Mouse (Mus musculus) embryonic facial prominence, embryonic 13.5 days (tissue): ENCODE results near the gene Adamts12. TPM values are rescaled to one million over a fixed set of nuclear protein-coding genes. Genes with fewer than 3 reads are reported as not detected.

ENCODE experiments used
- ATAC-seq: fragments of 200-750 bp; cut with Nextera tagmentation; 2 replicates; pipeline ENCODE4 v1.8.0; 2017; ENCODE audit warnings: low read depth; ENCODE audit not compliant: insufficient number of reproducible peaks, insufficient read depth, low FRiP score, low TSS enrichment
- H3K27ac ChIP-seq: fragments of 300-500 bp; sonication (generic); 2 replicates; pipeline ENCODE4 v1.5.1; 2015; ENCODE audit warnings: moderate library complexity, mild to moderate bottlenecking, inconsistent platforms
- H3K27me3 ChIP-seq: fragments of 300-500 bp; sonication (generic); 2 replicates; pipeline ENCODE4 v1.6.1; 2015; ENCODE audit warnings: mild to moderate bottlenecking, inconsistent platforms
- H3K36me3 ChIP-seq: fragments of 300-500 bp; sonication (generic); 2 replicates; pipeline ENCODE4 v1.6.1; 2015; ENCODE audit warnings: mild to moderate bottlenecking, inconsistent platforms
- H3K4me1 ChIP-seq: fragments of 300-500 bp; sonication (generic); 2 replicates; pipeline ENCODE4 v1.6.1; 2015; ENCODE audit warnings: inconsistent platforms
- H3K4me2 ChIP-seq: fragments of 300-500 bp; sonication (generic); 2 replicates; pipeline ENCODE4 v1.6.1; 2015; ENCODE audit warnings: moderate library complexity, mild to moderate bottlenecking, inconsistent platforms
- H3K4me3 ChIP-seq: fragments of 300-500 bp; sonication (generic); 2 replicates; pipeline ENCODE4 v1.5.1; 2015; ENCODE audit warnings: mild to moderate bottlenecking, inconsistent platforms
- H3K9ac ChIP-seq: fragments of 300-500 bp; sonication (generic); 2 replicates; pipeline ENCODE4 v1.6.1; 2015; ENCODE audit warnings: mild to moderate bottlenecking, inconsistent platforms
- H3K9me3 ChIP-seq: fragments of 300-500 bp; sonication (generic); 2 replicates; pipeline ENCODE4 v1.6.1; 2016; ENCODE audit warnings: inconsistent platforms
- WGBS: fragments of 180-500 bp; shearing (Covaris S2); methylation state at CpG from one replicate; pipeline ENCODE4 v1.1.7; 2015; ENCODE audit warnings: mixed read lengths; 5-methylcytosine and 5-hydroxymethylcytosine counted together
- polyA plus RNA-seq: library from polyadenylated mRNA; unstranded; fragments of >200 nt; fragmentation: Nextera tagmentation; extraction: Ambion mirVana; gene quantifications from 2 replicates; pipeline ENCODE4 v1.2.1, GENCODE M21; 2015

Gene Adamts12
- polyA plus RNA-seq, 1 experiment from 2014 or later = 6.6 TPM

DNA sequence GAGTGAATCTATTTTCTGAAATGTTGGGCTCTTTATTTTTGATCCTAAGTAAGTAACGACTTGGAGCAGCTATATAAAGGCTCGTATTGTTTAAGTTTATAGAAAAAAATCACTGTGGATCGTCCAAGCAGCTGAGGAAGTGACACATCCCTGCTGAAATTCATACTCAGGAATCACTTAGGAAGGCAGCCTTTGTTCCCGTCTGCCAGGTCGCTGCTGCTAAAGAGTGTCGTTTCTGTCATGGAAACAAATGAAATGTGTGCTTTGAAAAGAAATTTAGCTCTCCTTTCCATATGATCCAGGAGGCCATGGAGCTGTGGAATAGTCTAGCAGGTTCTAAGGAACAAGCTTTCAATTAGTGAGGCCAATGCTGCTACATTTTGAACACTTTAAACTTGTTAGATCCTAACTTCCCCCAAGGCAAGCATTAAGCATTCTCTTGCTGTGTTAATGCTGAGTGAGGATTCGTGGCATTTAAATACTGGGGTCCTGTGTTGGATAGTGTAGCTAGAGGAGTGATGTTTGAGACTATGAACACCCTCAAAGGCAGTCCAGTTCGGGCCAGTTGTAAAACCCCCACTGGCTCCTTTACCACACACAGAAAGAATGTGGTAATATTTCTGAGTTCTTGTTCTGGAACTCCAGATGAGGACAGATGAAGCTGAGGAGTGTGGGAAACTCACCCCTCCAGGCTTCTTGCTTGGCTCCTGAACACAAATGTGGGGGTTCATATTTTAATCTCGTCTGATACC is 19.8 kb downstream of the Adamts12 start:
- H3K36me3 ChIP-seq = no peaks in the 10 kb centered on the region
- no peaks in the 10 kb centered on the region for H3K9me3 ChIP-seq
- WGBS = 17% methylated on average over 9 of the region's 9 CpGs
- peak overlapping the region; percentile 66 for H3K27ac ChIP-seq
- no peak overlapping the region for H3K4me2 ChIP-seq
- H3K4me3 ChIP-seq = no peak overlapping the region
- H3K4me1 ChIP-seq = peaks cover 12% of the 10 kb centered on the region
- ATAC-seq = no peak
- no peak overlapping the region for H3K9ac ChIP-seq
- H3K27me3 ChIP-seq = no peaks in the 10 kb centered on the region

DNA sequence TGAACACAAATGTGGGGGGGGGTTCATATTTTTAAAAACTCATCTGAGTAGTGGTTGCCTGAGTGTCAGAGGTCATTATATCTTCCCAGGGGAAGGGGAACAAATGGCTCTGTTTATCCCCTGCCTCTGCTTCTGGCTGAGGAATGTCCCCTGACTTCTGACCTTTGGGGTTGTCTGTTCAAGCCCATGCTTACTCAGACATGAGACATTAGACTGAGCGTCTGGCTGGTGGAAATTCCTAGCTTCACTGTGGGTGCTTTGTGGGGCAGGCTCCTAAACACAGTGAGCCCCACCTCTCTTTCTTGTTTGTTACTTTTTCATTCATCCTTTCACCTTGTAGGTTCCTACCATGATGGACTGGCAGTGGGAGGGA is 20.4 kb downstream of the Adamts12 start:
- no peaks in the 10 kb centered on the region for H3K36me3 ChIP-seq
- H3K4me1 ChIP-seq = peaks cover 12% of the 10 kb centered on the region
- no peak overlapping the region for H3K9ac ChIP-seq
- H3K4me2 ChIP-seq = no peak overlapping the region
- no peak for ATAC-seq
- H3K9me3 ChIP-seq = no peaks in the 10 kb centered on the region
- WGBS = 44% methylated on average over 1 of the region's 1 CpGs
- no peaks in the 10 kb centered on the region for H3K27me3 ChIP-seq
- 0 out of 2 replicates have a peak overlapping the region, but pooled peaks have one; percentile 66 for H3K27ac ChIP-seq
- no peak overlapping the region for H3K4me3 ChIP-seq

DNA sequence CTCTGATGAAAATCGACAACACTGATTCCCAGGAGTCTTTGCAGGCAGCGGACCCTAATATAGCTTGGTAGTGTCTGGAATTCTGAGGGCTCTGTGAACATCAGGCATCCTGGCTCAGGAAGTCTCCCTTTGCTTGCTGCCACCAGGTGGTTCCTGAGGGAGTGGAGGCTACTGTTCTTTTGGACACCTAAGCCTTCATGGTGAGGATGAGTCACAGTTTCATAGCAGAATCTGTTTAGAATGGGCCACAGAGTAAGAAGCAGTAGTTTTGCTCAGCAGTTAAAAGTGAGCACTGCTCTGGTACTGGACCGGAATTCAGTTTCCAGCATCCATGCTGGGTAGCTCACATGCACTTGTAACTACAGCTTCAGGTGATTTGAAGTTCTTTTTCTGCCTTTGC is 24.9 kb downstream of the Adamts12 start:
- Histone ChIP-seq H3K27ac (no peak overlapping the region), H3K4me2 (no peak overlapping the region), H3K27me3 (no peaks in the 10 kb centered on the region), H3K36me3 (no peaks in the 10 kb centered on the region), H3K4me1 (peaks cover 9% of the 10 kb centered on the region), H3K9me3 (no peaks in the 10 kb centered on the region), H3K4me3 (no peak overlapping the region), H3K9ac (no peak overlapping the region)
- ATAC-seq = no peak
- 93% methylated on average over 3 of the region's 3 CpGs for WGBS

DNA sequence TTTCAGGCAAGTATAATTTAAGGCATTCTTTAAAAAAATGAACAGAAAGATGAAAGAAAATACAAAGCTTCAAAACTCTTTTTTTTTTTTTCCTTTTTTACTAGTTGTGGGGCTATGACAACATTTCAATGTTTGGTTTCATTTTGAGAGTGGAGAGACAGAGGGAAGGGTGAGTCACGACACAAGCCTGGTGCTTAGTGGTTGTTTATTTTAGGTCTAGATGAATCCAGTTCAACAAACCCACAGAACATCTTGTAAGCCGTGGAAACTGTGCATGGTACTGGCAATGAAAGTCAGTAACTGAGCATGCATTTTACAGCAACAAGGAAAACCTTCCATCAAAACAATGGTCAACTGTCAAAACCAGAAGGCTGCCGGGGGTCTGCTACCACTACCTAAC is 31.0 kb downstream of the Adamts12 start:
- 60% methylated on average over 3 of the region's 3 CpGs for WGBS
- no peak overlapping the region for H3K27ac ChIP-seq

DNA sequence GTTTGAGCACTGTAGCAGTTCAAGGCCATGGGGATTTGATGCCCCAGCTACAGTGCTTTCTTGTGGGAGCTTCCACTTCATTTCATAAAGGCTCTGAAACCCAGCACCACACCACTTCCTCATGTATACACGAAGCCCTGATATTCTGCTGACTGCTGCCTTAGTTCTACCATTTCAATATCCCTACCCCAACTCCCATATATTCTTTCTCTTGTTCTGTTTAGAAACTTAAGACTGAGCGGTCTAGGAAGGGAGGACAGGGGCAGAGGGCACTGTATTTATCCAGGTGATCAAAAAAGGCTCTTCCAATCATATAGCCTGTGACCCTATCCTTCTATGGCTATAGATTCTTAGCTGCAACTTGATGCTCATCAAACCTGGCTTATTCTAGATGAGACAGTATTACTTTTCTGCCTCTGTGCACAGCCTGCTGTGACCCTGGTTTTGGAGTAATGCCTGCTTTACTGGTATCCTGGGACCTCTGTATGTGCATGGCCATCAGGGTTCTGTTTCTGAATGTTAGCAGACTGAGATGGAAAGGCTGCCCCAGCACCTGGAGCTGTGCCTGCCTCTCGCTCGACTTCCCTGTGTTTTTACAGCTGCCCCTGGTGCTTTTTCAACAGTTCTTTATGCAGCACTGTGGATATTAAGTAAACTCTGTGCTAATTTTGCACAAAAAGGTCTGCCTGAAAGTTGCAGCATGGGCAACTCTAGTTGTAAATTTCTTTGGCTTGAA is 33.5 kb downstream of the Adamts12 start:
- Histone ChIP-seq H3K9me3 (no peaks in the 10 kb centered on the region), H3K36me3 (no peaks in the 10 kb centered on the region), H3K4me3 (no peak overlapping the region), H3K4me1 (peaks cover 10% of the 10 kb centered on the region; the same call in 1 of the 2 replicates), H3K9ac (no peak overlapping the region), H3K4me2 (no peak overlapping the region), H3K27me3 (no peaks in the 10 kb centered on the region), H3K27ac (peak overlapping the region; percentile 24; the same call in 1 of the 2 replicates)
- ATAC-seq = no peak
- 50% methylated on average over 4 of the region's 4 CpGs for WGBS

More for the DNA sequence above, 31.0 kb downstream of the Adamts12 start:
- Histone ChIP-seq H3K27me3 (no peaks in the 10 kb centered on the region), H3K4me1 (peaks cover 10% of the 10 kb centered on the region; the same call in 1 of the 2 replicates), H3K4me2 (no peak overlapping the region), H3K36me3 (no peaks in the 10 kb centered on the region), H3K9me3 (no peaks in the 10 kb centered on the region), H3K9ac (no peak overlapping the region), H3K4me3 (no peak overlapping the region)
- ATAC-seq = no peak

DNA sequence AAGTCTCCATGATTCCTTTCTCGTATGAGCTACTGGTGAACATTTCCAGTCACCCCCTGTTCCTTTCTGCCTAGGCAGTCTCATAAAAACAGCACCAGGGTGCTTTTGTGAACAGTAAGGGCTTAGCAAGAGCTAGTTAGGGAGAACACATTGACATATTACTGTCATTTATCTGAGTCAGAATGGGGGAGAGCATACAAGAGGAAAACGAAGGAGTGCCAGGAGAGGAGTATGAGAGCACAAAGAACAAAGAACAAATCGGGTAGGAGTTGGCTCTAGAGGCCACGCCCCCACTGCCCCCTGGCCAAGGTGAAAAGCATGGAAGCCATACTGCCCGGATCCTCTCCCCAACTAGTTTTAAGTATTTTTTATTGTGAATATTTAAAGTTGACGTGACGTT is 34.4 kb downstream of the Adamts12 start:
- Histone ChIP-seq H3K36me3 (no peaks in the 10 kb centered on the region), H3K27ac (peak overlapping the region; percentile 49; the same call in 1 of the 2 replicates), H3K4me1 (peaks cover 10% of the 10 kb centered on the region; the same call in 1 of the 2 replicates), H3K9ac (no peak overlapping the region), H3K9me3 (no peaks in the 10 kb centered on the region), H3K4me3 (no peak overlapping the region), H3K27me3 (no peaks in the 10 kb centered on the region), H3K4me2 (no peak overlapping the region)
- WGBS = 67% methylated on average over 7 of the region's 7 CpGs
- no peak for ATAC-seq

DNA sequence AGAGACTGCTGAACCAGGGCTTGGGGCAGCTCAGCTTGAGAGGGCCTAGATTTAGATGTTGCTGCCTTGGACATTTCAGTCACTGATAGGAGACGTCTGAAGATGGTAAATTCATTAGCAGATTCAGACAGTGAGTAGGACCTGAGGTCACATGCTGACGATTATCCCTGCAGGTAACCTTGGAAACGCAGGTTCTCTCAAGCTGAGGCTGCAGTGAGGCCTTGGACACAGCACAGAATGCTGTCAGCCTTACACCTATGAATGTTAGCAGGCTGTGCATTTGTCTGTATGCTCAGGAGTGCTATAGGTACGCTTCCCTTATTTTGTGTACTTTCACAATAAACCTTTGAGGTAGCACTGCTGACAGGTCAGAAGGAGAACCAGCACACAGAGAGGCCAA is 36.3 kb downstream of the Adamts12 start:
- Histone ChIP-seq H3K4me2 (no peak overlapping the region), H3K36me3 (no peaks in the 10 kb centered on the region), H3K27me3 (no peaks in the 10 kb centered on the region), H3K27ac (no peak overlapping the region), H3K9me3 (no peaks in the 10 kb centered on the region), H3K9ac (no peak overlapping the region), H3K4me1 (peaks cover 10% of the 10 kb centered on the region; the same call in 1 of the 2 replicates), H3K4me3 (no peak overlapping the region)
- ATAC-seq = no peak
- 72% methylated on average over 4 of the region's 4 CpGs for WGBS

DNA sequence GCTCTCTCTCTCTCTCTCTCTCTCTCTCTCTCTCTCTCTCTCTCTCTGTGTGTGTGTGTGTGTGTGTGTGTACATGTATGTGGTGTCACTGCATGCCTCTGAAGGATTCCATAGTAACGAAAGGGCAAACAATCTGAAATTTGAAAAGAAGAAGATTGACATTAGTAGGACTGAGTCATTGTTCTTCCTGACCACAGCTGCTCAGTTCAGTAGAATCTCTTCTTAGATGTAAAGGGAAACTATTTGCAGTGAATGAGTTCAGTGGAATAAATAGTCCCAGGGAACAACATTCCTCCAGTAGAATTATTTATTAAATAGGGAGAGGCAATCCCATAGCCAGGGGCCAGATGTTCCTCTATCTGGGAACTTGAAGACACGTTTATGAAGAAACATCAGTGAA is 40.5 kb downstream of the Adamts12 start:
- no peak for ATAC-seq
- no peaks in the 10 kb centered on the region for H3K4me1 ChIP-seq
- H3K36me3 ChIP-seq = no peaks in the 10 kb centered on the region
- H3K4me2 ChIP-seq = no peak overlapping the region
- 65% methylated on average over 2 of the region's 2 CpGs for WGBS
- H3K9me3 ChIP-seq = no peaks in the 10 kb centered on the region
- H3K27ac ChIP-seq = no peak overlapping the region
- H3K4me3 ChIP-seq = no peak overlapping the region
- no peaks in the 10 kb centered on the region for H3K27me3 ChIP-seq
- H3K9ac ChIP-seq = no peak overlapping the region

DNA sequence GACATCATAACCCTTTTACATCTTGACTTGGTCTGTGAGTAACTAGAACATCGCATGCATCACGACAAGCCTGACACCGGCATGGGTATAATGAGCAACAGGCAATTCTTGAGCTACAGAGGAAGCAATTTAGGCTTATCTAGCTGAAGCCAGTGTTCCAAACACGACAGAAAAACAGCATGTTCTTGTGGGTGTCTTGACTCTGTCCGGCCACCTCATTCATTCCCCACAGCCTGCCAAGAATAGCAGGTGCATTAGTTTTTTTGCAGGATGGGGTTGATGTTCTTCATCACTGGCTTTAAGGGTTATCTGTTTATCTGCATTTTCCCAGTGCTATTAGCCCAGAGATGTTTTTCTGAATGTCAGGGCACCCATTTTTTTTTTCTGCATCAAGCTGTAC is 42.8 kb downstream of the Adamts12 start:
- H3K4me3 ChIP-seq = no peak overlapping the region
- ATAC-seq = no peak
- H3K4me1 ChIP-seq = no peaks in the 10 kb centered on the region
- H3K36me3 ChIP-seq = no peaks in the 10 kb centered on the region
- no peak overlapping the region for H3K4me2 ChIP-seq
- no peaks in the 10 kb centered on the region for H3K9me3 ChIP-seq
- H3K27ac ChIP-seq = no peak overlapping the region
- H3K27me3 ChIP-seq = no peaks in the 10 kb centered on the region
- 76% methylated on average over 5 of the region's 5 CpGs for WGBS
- H3K9ac ChIP-seq = no peak overlapping the region

DNA sequence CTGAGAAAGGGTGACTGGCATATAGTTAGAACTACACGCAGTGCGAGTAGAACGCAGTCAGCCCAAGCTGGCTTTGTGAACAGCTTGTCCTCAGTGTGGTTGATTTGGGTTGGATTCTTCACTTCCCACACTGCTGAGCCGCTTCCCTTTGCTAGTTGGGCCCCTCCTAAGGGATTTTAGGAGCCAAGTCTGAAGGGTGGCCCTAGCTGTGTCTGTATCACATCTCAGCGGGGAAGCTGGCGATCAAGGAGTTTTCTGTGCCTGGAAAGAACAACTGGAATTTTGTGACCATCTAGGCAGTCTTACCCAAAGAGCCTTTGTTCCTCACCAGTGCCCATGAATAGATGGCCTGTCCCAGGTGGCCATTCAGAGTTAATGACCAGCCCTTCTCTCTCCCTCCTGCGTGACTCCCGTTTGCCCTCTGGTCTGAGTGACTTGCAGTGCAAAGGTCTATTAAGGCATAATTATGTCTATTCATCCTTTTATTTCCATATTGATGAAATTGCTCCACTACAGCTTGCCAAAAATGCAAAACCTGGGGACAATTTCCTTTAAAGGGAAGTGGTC is 50.1 kb downstream of the Adamts12 start:
- no peaks in the 10 kb centered on the region for H3K9me3 ChIP-seq
- no peaks in the 10 kb centered on the region for H3K36me3 ChIP-seq
- no peak overlapping the region for H3K9ac ChIP-seq
- no peaks in the 10 kb centered on the region for H3K27me3 ChIP-seq
- ATAC-seq = no peak
- H3K4me3 ChIP-seq = no peak overlapping the region
- no peak overlapping the region for H3K27ac ChIP-seq
- 35% methylated on average over 8 of the region's 8 CpGs for WGBS
- no peak overlapping the region for H3K4me2 ChIP-seq
- peaks cover 8% of the 10 kb centered on the region; the same call in 1 of the 2 replicates for H3K4me1 ChIP-seq

DNA sequence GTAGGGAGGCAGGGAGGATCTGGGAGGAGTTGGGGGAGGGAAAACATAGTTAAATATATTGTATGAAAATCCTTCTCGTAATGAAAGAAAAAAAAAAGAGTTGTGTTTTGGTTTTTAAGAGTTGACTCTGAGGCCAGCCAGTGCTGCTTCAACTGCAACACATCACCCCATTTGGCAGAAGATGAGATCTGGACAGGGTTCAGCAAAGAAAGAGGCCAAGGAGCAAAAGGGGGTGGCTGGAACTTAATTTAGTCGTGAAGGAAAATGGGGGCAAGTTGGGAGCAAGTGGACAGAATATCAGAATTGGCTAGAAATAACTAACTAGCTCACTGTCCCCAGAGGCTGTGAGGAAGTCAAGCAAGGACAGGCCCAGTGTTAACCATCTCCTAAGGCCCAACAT is 51.7 kb downstream of the Adamts12 start:
- ATAC-seq = no peak
- no peaks in the 10 kb centered on the region for H3K9me3 ChIP-seq
- H3K36me3 ChIP-seq = no peaks in the 10 kb centered on the region
- peaks cover 8% of the 10 kb centered on the region; the same call in 1 of the 2 replicates for H3K4me1 ChIP-seq
- H3K9ac ChIP-seq = no peak overlapping the region
- WGBS = 80% methylated on average over 2 of the region's 2 CpGs
- H3K4me3 ChIP-seq = no peak overlapping the region
- H3K27ac ChIP-seq = no peak overlapping the region
- no peaks in the 10 kb centered on the region for H3K27me3 ChIP-seq
- H3K4me2 ChIP-seq = no peak overlapping the region
